Mouse (Mus musculus) small intestine, adult 2 months (tissue): ENCODE results near the gene Prg4. TPM values are rescaled to one million over a fixed set of nuclear protein-coding genes. Genes with fewer than 3 reads are reported as not detected.

Experiments
- H3K27ac ChIP-seq: fragments of 200-500 bp; 2 replicates; pipeline ENCODE4 v1.5.1; 2012; ENCODE audit warnings: low read depth, low read length, control low read depth, inconsistent platforms; ENCODE audit not compliant: insufficient read depth
- H3K27me3 ChIP-seq: fragments of 200-500 bp; 2 replicates; pipeline ENCODE4 v1.6.1; 2012; ENCODE audit warnings: mild to moderate bottlenecking, moderate library complexity, low read length, inconsistent platforms; ENCODE audit not compliant: control insufficient read depth, insufficient read depth
- H3K36me3 ChIP-seq: fragments of 200-500 bp; 2 replicates; pipeline ENCODE4 v1.6.1; 2012; ENCODE audit warnings: mild to moderate bottlenecking, low read length, control low read depth, inconsistent platforms; ENCODE audit not compliant: control insufficient read depth, insufficient read depth
- H3K4me1 ChIP-seq: fragments of 200-500 bp; 2 replicates; pipeline ENCODE4 v1.6.1; 2012; ENCODE audit warnings: low read length, inconsistent platforms, mixed read lengths; ENCODE audit not compliant: control insufficient read depth, insufficient read depth, insufficient read length
- H3K4me3 ChIP-seq: fragments of 200-500 bp; 2 replicates; pipeline ENCODE4 v1.5.1; 2012; ENCODE audit warnings: low read depth, mild to moderate bottlenecking, control low read depth, inconsistent platforms, low read length, moderate library complexity
- CTCF ChIP-seq: fragments of 200-500 bp; IDR thresholded peaks from 2 replicates; pipeline ENCODE4 v1.5.1; 2012; ENCODE audit warnings: low read depth, mild to moderate bottlenecking, control low read depth, inconsistent platforms, low read length, moderate library complexity, mixed read lengths; ENCODE audit not compliant: insufficient replicate concordance, insufficient read length; ENCODE audit errors: extremely low read depth
- POLR2A ChIP-seq: fragments of 200-500 bp; IDR thresholded peaks from 2 replicates; pipeline ENCODE4 v1.6.1; 2012; ENCODE audit warnings: low read depth, mild to moderate bottlenecking, control low read depth, inconsistent platforms, low read length, moderate library complexity
- WGBS: fragments of 180-500 bp; shearing (Covaris S2); methylation state at CpG from one replicate; pipeline ENCODE4 v1.1.7; 2018; 5-methylcytosine and 5-hydroxymethylcytosine counted together
- polyA plus RNA-seq: library from polyadenylated mRNA; depleted of rRNA; stranded (reverse); fragments of >200 nt; gene quantifications from 2 replicates; pipeline ENCODE4 v1.2.3, GENCODE M21; 2012

Prg4 gene
- polyA plus RNA-seq, 1 experiment: not detected

- Histone ChIP-seq H3K27ac (no peak overlapping the region), H3K4me3 (no peak overlapping the region), H3K36me3 (no peaks in the 10 kb centered on the region), H3K4me1 (no peaks in the 10 kb centered on the region), H3K27me3 (no peaks in the 10 kb centered on the region)
- TF ChIP-seq POLR2A: no peak
- no peak for TF ChIP-seq CTCF
- 26% methylated on average over 3 of the region's 3 CpGs for WGBS
Measured at GRCm38 (mm10) chr1:150459599-150459998, 6.4 kb downstream of the Prg4 start.

- TF ChIP-seq POLR2A (no peak), CTCF (no peak)
Measured at GRCm38 (mm10) chr1:150458977-150459376, 7.0 kb downstream of the Prg4 start.

GRCm38 (mm10) chr1:150441731-150442130 lies 24.2 kb downstream of the Prg4 start:
- no peaks in the 10 kb centered on the region for H3K27me3 ChIP-seq
- H3K36me3 ChIP-seq: peaks cover 57% of the 10 kb centered on the region
- 73% methylated on average over 4 of the region's 4 CpGs for WGBS
- no peak overlapping the region for H3K4me3 ChIP-seq
- H3K27ac ChIP-seq: no peak overlapping the region
- H3K4me1 ChIP-seq: no peaks in the 10 kb centered on the region
- TF ChIP-seq POLR2A: no peak
- no peak for TF ChIP-seq CTCF

More at GRCm38 (mm10) chr1:150458977-150459376, 7.0 kb downstream of the Prg4 start:
- Histone ChIP-seq H3K36me3 (no peaks in the 10 kb centered on the region), H3K4me1 (no peaks in the 10 kb centered on the region), H3K4me3 (no peak overlapping the region), H3K27ac (no peak overlapping the region), H3K27me3 (no peaks in the 10 kb centered on the region)
- WGBS: 36% methylated on average over 5 of the region's 5 CpGs

GRCm38 (mm10) chr1:150438641-150439040 lies 27.3 kb downstream of the Prg4 start:
- TF ChIP-seq POLR2A: no peak
- Histone ChIP-seq H3K27ac (no peak overlapping the region), H3K27me3 (no peaks in the 10 kb centered on the region), H3K4me3 (no peak overlapping the region), H3K36me3 (peaks cover 55% of the 10 kb centered on the region), H3K4me1 (no peaks in the 10 kb centered on the region)
- 70% methylated on average over 3 of the region's 3 CpGs for WGBS

- TF ChIP-seq POLR2A (no peak), CTCF (no peak)
- Histone ChIP-seq H3K4me1 (no peaks in the 10 kb centered on the region), H3K36me3 (peaks cover 71% of the 10 kb centered on the region), H3K27me3 (no peaks in the 10 kb centered on the region), H3K4me3 (no peak overlapping the region), H3K27ac (no peak overlapping the region)
- 83% methylated on average over 3 of the region's 3 CpGs for WGBS
Measured at GRCm38 (mm10) chr1:150426216-150426615, 39.7 kb downstream of the Prg4 start.

- 76% methylated on average over 9 of the region's 9 CpGs for WGBS
- no peak overlapping the region for H3K27ac ChIP-seq
- no peaks in the 10 kb centered on the region for H3K27me3 ChIP-seq
- TF ChIP-seq POLR2A: no peak
- TF ChIP-seq CTCF: no peak
- peaks cover 66% of the 10 kb centered on the region for H3K36me3 ChIP-seq
- no peak overlapping the region for H3K4me3 ChIP-seq
- no peaks in the 10 kb centered on the region for H3K4me1 ChIP-seq
Measured at GRCm38 (mm10) chr1:150425665-150426064, 40.3 kb downstream of the Prg4 start.

GRCm38 (mm10) chr1:150418426-150418825 lies 47.5 kb downstream of the Prg4 start:
- 90% methylated on average over 4 of the region's 4 CpGs for WGBS
- no peak for TF ChIP-seq POLR2A
- TF ChIP-seq CTCF: no peak
- H3K27me3 ChIP-seq: no peaks in the 10 kb centered on the region
- H3K27ac ChIP-seq: no peak overlapping the region
- no peaks in the 10 kb centered on the region for H3K4me1 ChIP-seq
- H3K36me3 ChIP-seq: peaks cover 60% of the 10 kb centered on the region
- H3K4me3 ChIP-seq: no peak overlapping the region

- no peaks in the 10 kb centered on the region for H3K27me3 ChIP-seq
- no peaks in the 10 kb centered on the region for H3K4me1 ChIP-seq
- H3K4me3 ChIP-seq: no peak overlapping the region
- TF ChIP-seq CTCF: no peak
- no peak for TF ChIP-seq POLR2A
- 84% methylated on average over 3 of the region's 3 CpGs for WGBS
- H3K27ac ChIP-seq: no peak overlapping the region
- H3K36me3 ChIP-seq: peaks cover 64% of the 10 kb centered on the region
Measured at GRCm38 (mm10) chr1:150416006-150416405, 50.0 kb downstream of the Prg4 start.
